Mouse (Mus musculus): Measurements from ENCODE around the gene Fbxl7. TPM values are rescaled to one million over a fixed set of nuclear protein-coding genes. Genes with fewer than 3 reads are reported as not detected.

Gene Fbxl7
- total and polyA plus RNA-seq, 3 experiments, result not detected

GRCm38 (mm10) chr15:26761651-26762050, 133.7 kb downstream of the Fbxl7 start:
- H3K4me2 ChIP-seq (ENCODE audit: insufficient read depth, low read depth, poor library complexity, severe bottlenecking), result no peak overlapping the region
- H3K27ac ChIP-seq (ENCODE audit: insufficient read depth, low read depth), result no peak overlapping the region
- no peak overlapping the region for H3K9ac ChIP-seq (ENCODE audit: insufficient read depth, low read depth)
- TF ChIP-seq NRF1 (IDR thresholded peaks at IDR 0.05; ENCODE audit: low read depth, low read length) (no peak), POLR2A (IDR thresholded peaks at IDR 0.05; ENCODE audit: low read depth, low read length) (no peak), HCFC1 (IDR thresholded peaks at IDR 0.05; ENCODE audit: low read depth, low read length) (no peak), ZNF384 (IDR thresholded peaks at IDR 0.05; ENCODE audit: low read depth, low read length) (no peak), KAT2A (IDR thresholded peaks at IDR 0.05; ENCODE audit: insufficient replicate concordance, low read length) (no peak), ETS1 (conservative IDR thresholded peaks at IDR 0.05; ENCODE audit: low read depth, low read length) (no peak)
- dilution Hi-C loops (cut with MboI; ENCODE audit: extremely low pct_ligation_motif_present, extremely low pct_unique_long_range_greater_than_20kb, low sequenced_read_pairs) (no loop called here), in situ Hi-C loops (cut with MboI; ENCODE audit: low pct_ligation_motif_present, low pct_unique_long_range_greater_than_20kb, low sequenced_read_pairs) (no loop called here)
- peaks cover 0 to 12% of the 10 kb centered on the region in 2 experiments; a peak in 2 of 4 replicates for H3K4me1 ChIP-seq (ENCODE audit: control insufficient read depth in 1 of 2, insufficient read depth in 2 of 2)
- no peaks in the 10 kb centered on the region for H3K27me3 ChIP-seq (replicated peaks)
- no peak overlapping the region for H3K4me3 ChIP-seq (replicated peaks in 1 of 3; ENCODE audit: low read depth in 2 of 3, low read length in 2 of 3, poor library complexity in 1 of 3)
- no peaks in the 10 kb centered on the region for H3K9me3 ChIP-seq (replicated peaks; ENCODE audit: low read length)
- no peak for DNase-seq (ENCODE audit: extremely low read depth)
- no peaks in the 10 kb centered on the region for H3K79me2 ChIP-seq (replicated peaks; ENCODE audit: control insufficient read depth, extremely low read depth, insufficient read depth, poor library complexity, severe bottlenecking)
- no peaks in the 10 kb centered on the region for H3K36me3 ChIP-seq (replicated peaks in 1 of 2; ENCODE audit: control insufficient read depth in 1 of 2, insufficient read depth in 1 of 2, low read length in 1 of 2)

GRCm38 (mm10) chr15:26748484-26748883, 146.9 kb downstream of the Fbxl7 start:
- Histone ChIP-seq H3K27ac (ENCODE audit: insufficient read depth, low read depth) (no peak overlapping the region), H3K36me3 (replicated peaks in 1 of 2; ENCODE audit: control insufficient read depth in 1 of 2, insufficient read depth in 1 of 2, low read length in 1 of 2) (no peaks in the 10 kb centered on the region), H3K9me3 (replicated peaks; ENCODE audit: low read length) (no peaks in the 10 kb centered on the region), H3K79me2 (replicated peaks; ENCODE audit: control insufficient read depth, extremely low read depth, insufficient read depth, poor library complexity, severe bottlenecking) (no peaks in the 10 kb centered on the region), H3K9ac (ENCODE audit: insufficient read depth, low read depth) (no peak overlapping the region), H3K4me2 (ENCODE audit: insufficient read depth, low read depth, poor library complexity, severe bottlenecking) (no peak overlapping the region), H3K27me3 (replicated peaks) (no peaks in the 10 kb centered on the region), H3K4me1 (ENCODE audit: control insufficient read depth in 1 of 2, insufficient read depth in 2 of 2) (no peaks in the 10 kb centered on the region), H3K4me3 (replicated peaks in 1 of 3; ENCODE audit: low read depth in 2 of 3, low read length in 2 of 3, poor library complexity in 1 of 3) (no peak overlapping the region)
- no peak for TF ChIP-seq RAD21 (IDR thresholded peaks at IDR 0.05; ENCODE audit: low read depth, low read length)
- TF ChIP-seq MYC (IDR thresholded peaks at IDR 0.05; ENCODE audit: low read depth, low read length), result no peak
- no peak for TF ChIP-seq UBTF (IDR thresholded peaks at IDR 0.05; ENCODE audit: low read depth, low read length)
- TF ChIP-seq RCOR1 (conservative IDR thresholded peaks at IDR 0.05; ENCODE audit: low read depth, low read length), result no peak
- TF ChIP-seq SMC3 (IDR thresholded peaks at IDR 0.05; ENCODE audit: low read depth, low read length), result no peak
- no peak for TF ChIP-seq ZC3H11A (IDR thresholded peaks at IDR 0.05; ENCODE audit: low read depth, low read length)
- no peak for DNase-seq (ENCODE audit: extremely low read depth)
- dilution Hi-C loops (cut with MboI; ENCODE audit: extremely low pct_ligation_motif_present, extremely low pct_unique_long_range_greater_than_20kb, low sequenced_read_pairs) (no loop called here), in situ Hi-C loops (cut with MboI; ENCODE audit: low pct_ligation_motif_present, low pct_unique_long_range_greater_than_20kb, low sequenced_read_pairs) (no loop called here)

- H3K27ac ChIP-seq (ENCODE audit: insufficient read depth, low read depth), result no peak overlapping the region
- H3K4me2 ChIP-seq (ENCODE audit: insufficient read depth, low read depth, poor library complexity, severe bottlenecking), result no peak overlapping the region
- H3K79me2 ChIP-seq (replicated peaks; ENCODE audit: control insufficient read depth, extremely low read depth, insufficient read depth, poor library complexity, severe bottlenecking), result no peaks in the 10 kb centered on the region
- no peaks in the 10 kb centered on the region for H3K36me3 ChIP-seq (replicated peaks in 1 of 2; ENCODE audit: control insufficient read depth in 1 of 2, insufficient read depth in 1 of 2, low read length in 1 of 2)
- TF ChIP-seq ZC3H11A (IDR thresholded peaks at IDR 0.05; ENCODE audit: low read depth, low read length) (no peak), KAT2A (IDR thresholded peaks at IDR 0.05; ENCODE audit: insufficient replicate concordance, low read length) (no peak), TBP (conservative IDR thresholded peaks at IDR 0.05; ENCODE audit: low read depth, low read length) (no peak), MAZ (IDR thresholded peaks at IDR 0.05; ENCODE audit: low read depth, low read length) (no peak), MAX (IDR thresholded peaks at IDR 0.05; ENCODE audit: low read length) (no peak), CHD1 (IDR thresholded peaks at IDR 0.05; ENCODE audit: low read depth, low read length) (no peak), NRF1 (IDR thresholded peaks at IDR 0.05; ENCODE audit: low read depth, low read length) (no peak), SIN3A (IDR thresholded peaks at IDR 0.05; ENCODE audit: low read length) (no peak), EP300 (IDR thresholded peaks at IDR 0.05; ENCODE audit: low read length) (no peak), MXI1 (IDR thresholded peaks at IDR 0.05; ENCODE audit: low read depth, low read length) (no peak), ZNF384 (IDR thresholded peaks at IDR 0.05; ENCODE audit: low read depth, low read length) (no peak), SMC3 (IDR thresholded peaks at IDR 0.05; ENCODE audit: low read depth, low read length) (no peak), JUN (IDR thresholded peaks at IDR 0.05; ENCODE audit: insufficient read depth, low read depth, low read length) (no peak), IRF4 (IDR thresholded peaks at IDR 0.05; ENCODE audit: low read depth, low read length) (no peak), NELFE (IDR thresholded peaks at IDR 0.05; ENCODE audit: low read depth, low read length) (no peak), MYC (IDR thresholded peaks at IDR 0.05; ENCODE audit: low read depth, low read length) (no peak)
- H3K9ac ChIP-seq (ENCODE audit: insufficient read depth, low read depth), result no peak overlapping the region
- H3K9me3 ChIP-seq (replicated peaks; ENCODE audit: low read length), result no peaks in the 10 kb centered on the region
- dilution Hi-C loops (cut with MboI; ENCODE audit: extremely low pct_ligation_motif_present, extremely low pct_unique_long_range_greater_than_20kb, low sequenced_read_pairs), result no loop called here
- H3K4me3 ChIP-seq (replicated peaks in 1 of 3; ENCODE audit: low read depth in 2 of 3, low read length in 2 of 3, poor library complexity in 1 of 3), result no peak overlapping the region
- H3K27me3 ChIP-seq (replicated peaks), result no peaks in the 10 kb centered on the region
- no peaks in the 10 kb centered on the region for H3K4me1 ChIP-seq (ENCODE audit: control insufficient read depth in 1 of 2, insufficient read depth in 2 of 2)
- in situ Hi-C loops (cut with MboI; ENCODE audit: low pct_ligation_motif_present, low pct_unique_long_range_greater_than_20kb, low sequenced_read_pairs), result no loop called here
- DNase-seq (ENCODE audit: extremely low read depth), result no peak
Measured at GRCm38 (mm10) chr15:26732366-26732765, 163.0 kb downstream of the Fbxl7 start.

All from CH12.LX (cell line).